Mouse (Mus musculus) layer of hippocampus, adult 2 months (tissue): ENCODE data around the gene BC030867. TPM values are rescaled to one million over a fixed set of nuclear protein-coding genes. Genes with fewer than 3 reads are reported as not detected.

Experiments used
- DNase-seq, 2 experiments: peaks; one replicate each; pipeline ENCODE4 v3.0.0; 2022; ENCODE audit warnings: low spot score in 2 of 2
- H3K27ac ChIP-seq: fragments of 200-600 bp; 2 replicates; pipeline ENCODE4 v1.8.1; 2022
- H3K4me3 ChIP-seq: fragments of 200-600 bp; 2 replicates; pipeline ENCODE4 v1.8.1; 2022; ENCODE audit warnings: mild to moderate bottlenecking
- CTCF ChIP-seq: fragments of 200-600 bp; conservative IDR thresholded peaks from 2 replicates; pipeline ENCODE4 v1.8.1; 2022; ENCODE audit warnings: antibody characterized with exemption, mild to moderate bottlenecking, moderate library complexity
- long read RNA-seq, 2 experiments: library from polyadenylated mRNA; stranded (forward); transcript quantifications; one replicate each; pipeline ENCODE4 v2.0.0; 2021; ENCODE audit warnings: borderline mapping rate in 2 of 2
- total RNA-seq, 2 experiments: library from RNA; stranded (reverse); gene quantifications; 2 replicates each; pipeline ENCODE4 v1.2.3; 2021

BC030867 gene
- 1 to 10 TPM; 1.0 to 1.1 TPM for total RNA-seq
- long read RNA-seq, experiment 1, partial matches to known transcripts = 1 of 1 reads
- long read RNA-seq, experiment 1, other reads (novel, unspliced or antisense) = 0 of 1 reads
- long read RNA-seq, experiment 2, partial matches to known transcripts = 2 of 2 reads
- long read RNA-seq, experiment 2, other reads (novel, unspliced or antisense) = 0 of 2 reads

DNA sequence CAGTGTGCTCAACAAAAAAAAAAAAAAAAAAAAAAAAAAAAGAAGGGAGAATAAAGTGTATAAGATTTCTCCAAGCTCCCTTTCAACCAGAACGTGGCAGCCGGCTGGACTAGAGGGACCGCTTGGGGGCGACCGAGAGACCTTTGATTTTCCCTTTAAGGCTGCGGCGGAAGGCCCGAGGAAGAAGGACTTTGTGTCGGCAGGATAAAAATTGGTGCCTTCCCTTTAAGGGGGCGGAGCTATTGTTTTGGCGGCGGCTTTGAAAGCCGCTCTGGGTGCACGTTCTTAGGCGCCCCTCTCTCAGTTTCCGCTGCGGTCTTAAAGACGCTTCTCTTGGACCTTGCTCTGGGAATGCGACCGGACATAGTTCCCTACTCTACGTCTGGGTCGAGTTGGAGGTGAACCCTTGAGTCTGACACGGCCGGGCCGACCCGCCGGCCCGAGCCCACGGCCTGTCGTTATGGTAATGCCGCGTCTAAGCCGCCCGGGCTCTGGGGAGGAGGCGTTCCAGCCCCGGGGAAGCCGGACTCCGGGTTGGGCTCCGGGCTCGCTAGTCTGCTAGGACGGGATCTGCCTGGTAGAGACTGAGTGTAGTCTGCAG, at the start of gene BC030867:
Gene BC030867 (plus strand): TSS at position 253 of the 601 bp plus-strand sequence.
- no peak within 1 kb of the TSS for H3K27ac ChIP-seq
- DNase-seq = peak; percentile 89 to 96
- peak; percentile 85 for TF ChIP-seq CTCF
- peak within 1 kb of the TSS; percentile 55 for H3K4me3 ChIP-seq

DNA sequence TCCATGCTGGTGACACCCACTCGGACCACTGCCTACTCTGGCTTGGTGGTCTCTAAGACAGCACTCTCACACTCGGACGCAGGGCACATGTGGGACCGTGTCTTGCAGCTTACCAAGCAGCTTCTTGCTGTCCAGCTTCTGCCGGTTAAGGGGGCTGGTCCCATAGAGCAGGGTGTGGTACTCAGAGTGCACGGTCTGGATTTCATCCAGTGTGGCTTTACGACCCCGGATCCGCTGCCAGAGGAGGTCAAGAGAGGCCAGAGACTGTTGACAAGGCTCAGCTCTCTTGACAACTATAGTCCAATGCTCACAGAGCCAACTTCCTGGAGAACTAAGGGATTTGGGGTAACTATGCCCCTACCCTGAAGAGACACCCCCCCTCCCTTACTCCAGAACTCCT, 48.8 kb upstream of the BC030867 start:
- TF ChIP-seq CTCF = no peak
- Histone ChIP-seq H3K27ac (no peak overlapping the region), H3K4me3 (no peak overlapping the region)
- no peak for DNase-seq

DNA sequence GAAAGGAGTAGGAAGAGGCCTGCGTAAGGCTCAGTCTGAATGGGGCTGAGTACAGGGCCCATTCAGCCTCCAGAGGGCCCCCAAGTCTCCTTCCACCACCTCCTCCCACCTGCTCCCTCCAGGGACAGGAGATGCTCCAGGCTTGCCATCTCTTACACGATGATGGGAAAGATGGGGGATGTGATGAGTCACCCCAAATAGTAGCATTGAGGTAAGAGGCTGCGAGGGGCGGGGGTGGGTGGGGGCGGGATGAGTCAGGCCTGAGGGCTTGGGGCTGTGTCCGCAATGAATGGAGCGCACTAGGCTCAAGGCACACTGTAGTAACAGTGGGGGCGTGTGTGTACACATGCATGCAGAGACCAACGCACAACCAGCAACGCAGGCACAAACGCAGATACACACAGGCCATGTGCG, 47.3 kb upstream of the BC030867 start:
- peak in 1 of 2 experiments; percentile 67 for DNase-seq
- peak; percentile 59 for TF ChIP-seq CTCF
- Histone ChIP-seq H3K4me3 (no peak overlapping the region), H3K27ac (no peak overlapping the region)

DNA sequence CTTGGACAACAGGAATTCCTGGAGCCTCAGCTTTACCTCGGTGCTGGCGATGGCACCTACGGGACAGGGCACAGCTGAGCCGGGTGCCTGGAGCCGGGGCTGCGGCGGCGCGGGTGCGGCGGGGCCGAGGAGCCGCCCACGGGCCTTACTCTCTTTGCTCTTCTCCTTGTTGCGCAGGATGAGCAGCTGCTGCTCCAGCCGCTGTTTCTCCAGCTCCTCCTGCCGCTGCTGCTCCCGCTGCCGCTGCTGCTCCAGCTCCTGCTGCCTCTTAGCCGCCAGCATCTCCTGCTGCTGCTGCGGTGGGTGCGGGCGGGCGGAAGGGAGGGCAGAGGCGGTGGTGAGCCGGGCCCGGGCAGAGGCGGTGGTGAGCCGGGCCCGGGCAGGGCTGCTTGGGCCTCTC, 42.2 kb upstream of the BC030867 start:
- Histone ChIP-seq H3K4me3 (no peak overlapping the region), H3K27ac (no peak overlapping the region; the same call in 1 of the 2 replicates)
- no peak for DNase-seq
- no peak for TF ChIP-seq CTCF

DNA sequence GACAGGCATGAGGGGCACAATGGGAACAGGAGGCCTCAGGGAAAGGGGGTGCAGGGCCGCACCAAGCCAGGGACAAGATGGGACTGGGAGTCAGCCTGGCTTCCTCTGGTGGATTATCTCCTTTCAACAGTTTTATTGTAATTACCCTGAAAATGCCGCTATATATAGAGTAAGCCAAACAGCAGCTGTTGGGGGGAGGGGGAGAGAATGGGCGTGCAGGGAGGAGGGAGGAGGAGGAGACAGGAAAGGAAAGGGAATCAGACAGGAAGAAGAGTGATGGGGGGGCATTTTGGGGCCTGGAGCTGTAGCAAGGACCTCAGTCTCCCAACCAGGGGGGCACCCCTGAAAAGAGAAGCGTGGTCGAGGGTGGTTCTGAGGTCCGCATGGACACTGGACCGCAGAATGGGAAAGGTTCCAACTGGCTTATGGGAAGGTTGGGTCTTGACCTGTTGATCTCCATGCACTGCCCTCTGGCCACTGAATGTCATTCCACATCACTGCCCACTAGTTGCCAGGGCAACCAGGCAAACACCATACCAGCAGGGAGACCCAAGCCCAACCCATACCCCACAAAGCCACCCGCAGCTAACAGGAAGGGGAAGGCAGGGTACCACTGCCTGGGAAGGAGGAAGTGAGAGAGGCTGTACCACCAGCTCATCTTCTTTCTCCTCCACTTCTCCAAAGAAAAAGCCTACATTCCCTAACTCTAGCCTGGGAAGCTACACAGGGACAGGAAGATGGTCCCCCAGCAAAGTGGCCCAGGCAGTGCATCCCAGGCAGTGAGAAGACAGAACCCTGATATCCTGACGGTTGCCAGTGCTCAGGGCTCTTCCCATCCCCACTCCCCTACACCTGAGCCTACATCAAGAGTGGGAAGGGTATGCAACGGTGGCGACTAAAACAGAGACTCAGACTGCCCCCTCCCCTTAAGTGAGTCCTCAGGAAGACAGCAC, 40.6 kb upstream of the BC030867 start:
- Histone ChIP-seq H3K4me3 (no peak overlapping the region; the same call in 1 of the 2 replicates), H3K27ac (peak overlapping the region; percentile 70)
- TF ChIP-seq CTCF = no peak
- peak; percentile 74 to 78 for DNase-seq

DNA sequence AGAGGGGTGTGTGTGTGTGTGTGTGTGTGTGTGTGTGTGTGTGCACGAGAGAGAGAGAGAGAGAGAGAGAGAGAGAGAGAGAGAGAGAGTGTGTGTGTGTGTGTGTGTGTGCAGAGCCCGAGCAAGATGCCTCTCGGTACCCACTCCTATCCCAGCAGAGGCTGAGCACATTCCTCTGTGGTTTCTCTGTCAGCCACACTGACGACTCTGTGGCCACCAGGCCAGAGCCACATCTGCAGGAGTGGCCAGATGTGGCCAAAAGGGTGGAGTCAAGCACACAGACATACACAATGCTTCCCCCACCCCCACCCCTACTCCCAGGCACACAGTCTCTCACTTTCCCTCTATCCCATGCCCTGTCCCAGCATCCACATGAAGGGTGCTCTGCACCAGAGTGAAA, 39.8 kb upstream of the BC030867 start:
- no peak for TF ChIP-seq CTCF
- no peak overlapping the region for H3K4me3 ChIP-seq
- no peak for DNase-seq
- peak overlapping the region; percentile 53; the same call in 1 of the 2 replicates for H3K27ac ChIP-seq

DNA sequence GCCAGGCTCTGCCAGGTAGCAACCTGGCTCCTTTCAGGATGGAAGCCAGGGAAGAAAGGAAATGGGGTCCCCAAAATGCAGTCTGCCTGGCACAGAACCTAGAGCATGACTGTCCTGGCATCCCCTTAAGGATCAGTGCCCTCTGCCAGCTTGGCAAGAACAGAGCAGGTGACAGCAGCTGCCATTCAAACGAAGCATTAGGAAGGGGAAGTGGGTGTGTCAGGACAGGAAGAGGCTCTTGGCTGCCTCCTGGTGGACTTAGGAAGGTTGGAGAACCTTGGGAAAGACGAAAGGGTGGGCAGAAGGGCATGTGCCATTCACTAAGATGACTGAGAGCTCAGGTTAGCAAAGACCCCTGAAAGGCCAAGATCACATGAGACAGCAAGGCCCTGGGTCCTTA, 38.9 kb upstream of the BC030867 start:
- peak; percentile 78 for TF ChIP-seq CTCF
- no peak overlapping the region for H3K4me3 ChIP-seq
- peak overlapping the region; percentile 53; the same call in 1 of the 2 replicates for H3K27ac ChIP-seq
- no peak for DNase-seq

DNA sequence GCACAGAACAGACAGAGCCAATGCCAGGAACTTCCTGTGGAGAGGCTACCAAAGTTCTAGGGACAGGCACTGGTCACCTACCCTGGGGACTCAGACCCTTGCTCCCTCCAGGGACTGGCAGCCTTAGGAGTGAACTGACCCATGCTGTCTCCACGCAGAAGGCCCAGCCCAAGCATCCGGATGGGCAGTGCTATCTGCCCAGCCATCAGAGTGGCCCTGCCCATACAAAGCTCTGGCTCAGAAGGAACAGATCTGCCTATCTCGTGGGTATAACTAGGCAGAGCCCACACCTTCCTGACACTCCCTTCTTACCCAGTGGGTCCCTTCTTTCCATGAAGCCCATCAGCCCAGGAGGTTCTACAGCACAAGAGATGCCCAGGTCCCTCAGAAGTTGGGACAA, 38.5 kb upstream of the BC030867 start:
- Histone ChIP-seq H3K27ac (peak overlapping the region; percentile 53; the same call in 1 of the 2 replicates), H3K4me3 (no peak overlapping the region)
- TF ChIP-seq CTCF = no peak
- DNase-seq = no peak

DNA sequence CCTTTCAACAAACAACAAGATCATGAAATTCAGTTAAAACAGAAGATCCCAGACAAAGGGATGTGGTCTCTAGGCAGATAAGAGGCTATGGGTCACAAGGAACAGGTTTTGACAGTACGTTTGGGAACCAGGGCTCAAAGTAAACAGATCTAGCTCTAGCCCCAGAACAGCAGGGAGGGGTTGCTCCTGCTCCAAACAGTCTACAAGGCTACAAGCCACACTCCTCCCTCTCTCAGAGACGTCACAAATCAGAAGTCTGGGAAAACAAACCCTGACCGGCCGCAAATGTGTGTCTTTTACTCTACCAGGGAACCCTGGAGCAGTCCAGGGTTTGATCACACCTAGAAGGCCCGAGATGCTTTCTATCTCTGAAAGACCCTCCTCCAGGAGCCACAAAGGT, 37.7 kb upstream of the BC030867 start:
- Histone ChIP-seq H3K4me3 (no peak overlapping the region), H3K27ac (peak overlapping the region; percentile 18; the same call in 1 of the 2 replicates)
- no peak for DNase-seq
- TF ChIP-seq CTCF = no peak

DNA sequence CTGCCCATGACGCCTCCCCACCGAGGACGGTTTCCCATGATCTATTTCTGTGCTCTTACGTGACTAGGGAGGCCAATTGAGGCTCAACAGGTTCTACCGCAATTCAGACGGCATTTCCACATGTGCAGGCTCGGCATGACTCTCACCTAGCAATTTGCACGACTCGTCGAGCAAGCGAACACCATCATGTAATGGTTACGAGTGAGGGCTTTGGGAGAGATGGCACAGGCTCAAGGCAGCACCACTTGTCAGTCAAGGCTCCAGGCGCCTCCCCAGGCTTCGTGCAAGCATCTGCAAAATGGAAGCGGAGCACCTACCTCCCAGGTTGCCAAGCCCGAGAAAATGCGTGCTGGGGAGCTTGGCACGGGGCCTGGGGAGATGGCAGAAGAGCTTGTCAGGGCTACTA, 36.7 kb upstream of the BC030867 start:
- TF ChIP-seq CTCF = no peak
- Histone ChIP-seq H3K27ac (0 out of 2 replicates have a peak overlapping the region, but pooled peaks have one; percentile 18), H3K4me3 (no peak overlapping the region)
- DNase-seq = no peak

DNA sequence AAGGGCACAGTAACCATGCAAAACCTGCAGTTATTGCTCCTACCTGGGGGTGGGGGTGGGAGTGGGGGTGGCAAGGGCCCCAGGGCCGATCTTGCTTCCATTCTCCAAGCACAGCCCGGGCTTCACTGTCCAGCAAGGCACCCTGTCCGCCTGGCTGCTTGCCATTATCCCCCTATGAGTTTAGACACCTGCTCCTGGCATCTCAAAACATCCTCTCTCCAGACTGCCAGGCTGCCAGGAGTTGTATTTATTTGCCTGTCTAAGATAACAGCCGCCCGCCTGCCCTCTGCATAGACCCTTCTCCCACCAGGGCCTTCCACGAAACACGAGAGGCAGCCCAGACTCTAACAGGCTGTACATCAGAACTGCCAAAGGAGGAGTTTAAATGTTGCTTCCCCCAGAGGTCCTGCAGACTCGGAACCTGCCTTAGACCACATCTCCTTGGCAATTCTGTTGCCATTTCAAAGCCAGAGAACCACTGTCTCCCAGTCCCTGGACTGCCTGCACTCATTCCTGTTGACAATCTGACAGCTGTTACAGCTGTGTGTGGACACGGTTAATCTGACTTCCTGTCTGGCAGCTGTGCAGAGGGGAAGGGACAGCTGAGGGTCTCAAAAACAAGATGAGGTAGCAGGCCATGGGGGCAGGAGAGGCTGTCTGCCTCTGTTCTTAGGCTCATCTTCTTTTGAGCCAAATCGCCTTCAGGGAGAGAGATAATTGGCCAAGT, 34.1 kb upstream of the BC030867 start:
- Histone ChIP-seq H3K27ac (peak overlapping the region; percentile 60; the same call in 1 of the 2 replicates), H3K4me3 (no peak overlapping the region)
- no peak for TF ChIP-seq CTCF
- DNase-seq = no peak

DNA sequence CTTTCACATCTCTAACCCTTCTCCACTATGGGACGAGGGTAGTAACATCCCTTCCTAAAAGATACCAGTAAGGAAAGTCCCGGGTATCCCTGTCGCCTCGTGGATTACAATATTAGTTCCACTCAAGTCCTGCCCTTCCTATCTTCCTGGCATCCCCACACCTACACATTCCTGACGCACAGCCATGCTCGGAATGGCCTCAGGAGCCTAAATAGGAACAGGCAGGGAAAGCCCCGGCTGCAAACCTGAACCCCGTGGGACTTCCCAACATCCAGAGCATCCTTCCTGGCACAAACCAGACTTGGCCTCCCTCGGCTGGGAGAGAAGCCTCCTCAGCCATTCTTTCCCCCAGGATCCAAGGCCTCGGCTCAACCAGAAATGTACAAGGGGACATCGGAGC, 33.2 kb upstream of the BC030867 start:
- Histone ChIP-seq H3K4me3 (peak overlapping the region; percentile 2; the same call in 1 of the 2 replicates), H3K27ac (peak overlapping the region; percentile 60)
- TF ChIP-seq CTCF = no peak
- no peak for DNase-seq
